Mouse (Mus musculus) thymus, adult 2 months (tissue): ENCODE results near the gene Actg1.

Experiments used
- CTCF ChIP-seq: fragments of 200-500 bp; IDR thresholded peaks from 2 replicates; pipeline ENCODE4 v1.5.1; 2012; ENCODE audit warnings: mild to moderate bottlenecking, control low read depth, low read length, moderate library complexity, borderline replicate concordance; ENCODE audit not compliant: control insufficient read depth, poor library complexity, insufficient read depth; ENCODE audit errors: extremely low read depth
- POLR2A ChIP-seq: fragments of 200-500 bp; IDR thresholded peaks from 2 replicates; pipeline ENCODE4 v1.6.1; 2012; ENCODE audit warnings: mild to moderate bottlenecking, low read length, control low read depth, moderate library complexity; ENCODE audit not compliant: control insufficient read depth, poor library complexity, insufficient read depth; ENCODE audit errors: extremely low read depth

GRCm38 (mm10) chr11:120354304-120355276 is 6.2 kb upstream of the Actg1 start:
- no peak for TF ChIP-seq POLR2A
- no peak for TF ChIP-seq CTCF
